Comparison of ENCODE assay signal across 19 mouse cellular contexts in the genomic region with DNA sequence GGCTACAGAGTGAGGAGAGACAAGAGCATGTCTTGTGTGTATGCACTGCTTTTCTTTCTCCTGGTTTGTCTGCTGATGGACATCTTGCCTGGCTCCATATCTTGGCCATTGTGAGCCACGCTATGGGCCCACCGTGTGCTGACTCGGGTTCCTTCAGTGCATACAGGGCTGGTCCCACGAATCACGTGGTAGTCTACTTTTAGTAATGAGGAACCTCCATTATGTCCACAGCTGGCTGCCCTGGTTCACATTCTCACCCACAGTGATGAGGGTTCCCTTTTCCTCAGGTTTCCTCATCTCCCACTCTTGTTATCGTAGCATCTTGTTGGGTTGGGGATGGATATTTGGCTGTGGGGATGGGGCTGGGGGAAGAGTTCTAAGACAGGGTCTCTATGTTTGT. TPM values are rescaled to one million over a fixed set of nuclear protein-coding genes. Genes with fewer than 3 reads are reported as not detected.
"Had no signal": no experiment of that assay in that cellular context is flagged by ENCODE, and none has a peak within 500 bp of the region (broad histone marks: within the 10 kb centered on the region; RNA-seq: fewer than 3 reads in every experiment).

No protein-coding gene starts in this region.

- H3K4me1 ChIP-seq: limb, embryonic 10.5 days; liver, embryonic 15.5 days; midbrain, embryonic 15.5 days; stomach, embryonic 15.5 days had no signal

- H3K27me3 ChIP-seq: liver, embryonic 15.5 days; midbrain, embryonic 15.5 days; stomach, embryonic 15.5 days had no signal

- H3K4me2 ChIP-seq: liver, embryonic 11.5 days; liver, embryonic 15.5 days; lung, embryonic 14.5 days; midbrain, embryonic 15.5 days; stomach, embryonic 15.5 days had no signal

- H3K9ac ChIP-seq: liver, embryonic 15.5 days; lung, embryonic 14.5 days; midbrain, embryonic 15.5 days; stomach, embryonic 15.5 days had no signal

- H3K4me3 ChIP-seq: limb, embryonic 10.5 days; liver, embryonic 15.5 days; midbrain, embryonic 15.5 days; stomach, embryonic 15.5 days had no signal

- H3K9me3 ChIP-seq: limb, embryonic 10.5 days; liver, embryonic 15.5 days; midbrain, embryonic 15.5 days; stomach, embryonic 15.5 days had no signal

- H3K36me3 ChIP-seq: limb, embryonic 10.5 days; liver, embryonic 15.5 days; midbrain, embryonic 15.5 days; stomach, embryonic 15.5 days had no signal

- ATAC-seq: midbrain, embryonic 15.5 days had no signal

- H3K27ac ChIP-seq: limb, embryonic 10.5 days; liver, embryonic 15.5 days; macrophage; midbrain, embryonic 15.5 days; stomach, embryonic 15.5 days had no signal

- DNase-seq: kidney, adult 18-20 months; kidney, postnatal 10 days; lung, embryonic 14.5 days; lung, postnatal 10 days; spleen, adult 18-20 months had no signal

RNA-seq across cellular contexts. Expression of gene Gm17334, which starts 24.4 kb away (rescaled TPM):
- polyA plus RNA-seq: kidney, embryonic 14.5 days; limb, embryonic 10.5 days; liver, embryonic 11.5 days; macrophage; midbrain, embryonic 15.5 days; neural tube, embryonic 14.5 days; testis, adult 2 months had no signal

RNA-seq across cellular contexts. Expression of gene Il5, which starts 28.0 kb away (rescaled TPM):
- total RNA-seq: layer of hippocampus, adult 8-10 months; layer of hippocampus, postnatal 14 days; left cerebral cortex, adult 18-20 months; left cerebral cortex, postnatal 14 days had no signal
- polyA plus RNA-seq: kidney, embryonic 14.5 days; limb, embryonic 10.5 days; limb, embryonic 14.5 days; liver, embryonic 11.5 days; liver, embryonic 15.5 days; lung, embryonic 14.5 days; macrophage; midbrain, embryonic 15.5 days; neural tube, embryonic 14.5 days; stomach, embryonic 15.5 days had no signal
